Mouse (Mus musculus) splenic B cell, adult 2 months (primary cell): ENCODE measurements around the gene Med6.
"Not testable (repeated sequence)": the region's sequence is repeated elsewhere in the genome, so short reads cannot be mapped to it uniquely, and the experiment has no call there.

Experiments
- DNase-seq: peaks from one replicate; pipeline ENCODE4 v3.0.0-alpha.2; 2011; ENCODE audit warnings: low read depth, low spot score
- H3K27me3 ChIP-seq: 2 replicates; pipeline ENCODE4 v1.6.1; 2012; ENCODE audit warnings: mild to moderate bottlenecking, low read length, moderate library complexity, mixed read lengths; ENCODE audit not compliant: control insufficient read depth, poor library complexity, insufficient read depth, severe bottlenecking
- H3K36me3 ChIP-seq: 2 replicates; pipeline ENCODE4 v1.6.1; 2012; ENCODE audit warnings: mild to moderate bottlenecking, low read length, moderate library complexity, mixed read lengths; ENCODE audit not compliant: control insufficient read depth, poor library complexity, insufficient read depth, severe bottlenecking

The Med6 gene

DNA sequence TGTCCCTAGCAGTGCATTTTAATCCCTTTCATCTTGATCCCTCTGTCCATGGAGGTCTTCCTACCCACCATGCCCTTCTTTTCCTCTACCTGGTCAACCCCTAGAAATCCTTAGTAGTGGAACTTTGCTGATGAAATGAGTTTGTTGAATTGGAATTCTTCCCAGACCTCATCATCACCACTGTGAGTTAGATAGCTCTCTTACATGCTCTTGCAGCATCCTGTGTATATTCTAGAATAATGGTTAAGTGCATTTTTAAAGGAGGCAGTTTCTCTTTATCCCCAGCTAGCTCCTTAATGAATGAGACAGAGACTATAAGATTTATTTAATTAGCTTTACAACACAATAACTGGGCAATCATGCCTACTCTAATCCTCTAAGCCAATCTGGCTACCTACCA lies 14.6 kb upstream of the Med6 start:
- DNase-seq, result no peak
- Histone ChIP-seq H3K27me3 (no peaks in the 10 kb centered on the region), H3K36me3 (no peaks in the 10 kb centered on the region)

DNA sequence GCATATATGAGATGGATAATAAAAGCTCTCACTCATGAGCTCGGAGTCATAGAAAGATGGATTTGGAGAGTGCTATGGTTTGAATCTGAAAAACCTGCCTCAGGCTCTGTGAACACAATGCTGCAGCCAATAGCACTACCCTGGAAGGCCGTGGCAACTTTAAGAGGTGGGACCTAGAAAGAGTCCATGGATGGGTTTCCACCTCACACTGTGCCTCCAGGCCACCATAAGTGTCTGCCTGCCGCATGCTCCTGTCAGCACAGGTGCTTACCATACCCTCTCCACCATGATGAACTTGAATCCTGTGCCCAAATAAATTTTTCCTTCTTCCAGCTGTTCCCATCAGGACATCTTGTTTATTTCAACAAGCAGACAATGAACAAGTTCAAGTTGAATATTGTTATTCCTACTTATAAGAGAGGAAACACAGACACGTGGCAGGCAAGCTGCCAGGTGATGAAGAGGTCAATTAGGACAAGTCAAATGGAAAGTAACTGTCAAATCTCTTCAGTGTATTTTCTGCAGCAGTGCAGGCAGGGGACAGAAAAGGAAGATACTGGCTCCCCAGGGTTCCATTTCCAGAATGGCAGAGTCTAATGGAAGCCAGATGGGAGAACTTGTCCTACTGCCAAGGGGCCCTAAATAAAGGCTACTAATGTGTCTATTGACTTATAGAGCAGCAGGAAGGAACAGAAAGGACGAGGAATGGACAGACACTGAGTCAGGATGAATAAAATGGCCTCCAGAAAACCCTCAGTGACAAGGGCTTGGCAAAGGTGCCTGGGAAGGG lies 10.4 kb upstream of the Med6 start:
- Histone ChIP-seq H3K27me3 (no peaks in the 10 kb centered on the region), H3K36me3 (no peaks in the 10 kb centered on the region)
- DNase-seq, result no peak

DNA sequence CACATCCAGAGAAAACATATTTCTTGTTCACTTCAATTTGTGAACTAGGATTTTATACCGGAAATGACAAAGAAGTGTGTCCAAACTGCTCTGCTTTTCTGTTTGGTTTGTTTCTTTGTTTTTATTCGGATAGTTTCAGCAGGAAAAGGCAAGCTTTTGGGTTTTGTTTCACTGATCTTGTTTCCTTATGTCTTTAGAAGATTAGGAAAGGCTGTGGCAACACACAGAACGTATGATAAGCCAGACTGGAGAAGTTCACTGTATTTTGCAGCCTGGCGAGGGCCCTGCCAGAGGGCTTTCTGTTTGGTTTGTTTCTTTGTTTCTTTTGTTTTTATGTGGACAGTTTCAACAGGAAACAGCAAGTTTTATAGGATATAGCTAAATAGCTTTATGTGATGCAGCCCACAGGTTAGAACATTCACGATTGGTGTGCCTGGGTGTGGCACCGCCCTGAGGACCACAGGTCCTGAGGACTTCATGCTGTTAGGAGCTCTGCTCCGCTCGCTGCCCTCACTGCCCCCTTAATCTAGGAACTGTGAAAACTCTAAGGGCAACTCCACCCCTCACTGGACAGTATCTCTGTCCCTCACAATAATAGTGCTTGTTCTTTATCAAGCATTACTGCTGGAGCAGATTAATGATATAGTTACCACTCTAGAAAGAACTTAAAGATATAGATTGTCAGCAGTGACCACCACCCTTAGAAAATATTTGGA lies 1.9 kb upstream of the Med6 start:
- Histone ChIP-seq H3K27me3 (no peaks in the 10 kb centered on the region), H3K36me3 (no peaks in the 10 kb centered on the region)
- DNase-seq, result no peak

DNA sequence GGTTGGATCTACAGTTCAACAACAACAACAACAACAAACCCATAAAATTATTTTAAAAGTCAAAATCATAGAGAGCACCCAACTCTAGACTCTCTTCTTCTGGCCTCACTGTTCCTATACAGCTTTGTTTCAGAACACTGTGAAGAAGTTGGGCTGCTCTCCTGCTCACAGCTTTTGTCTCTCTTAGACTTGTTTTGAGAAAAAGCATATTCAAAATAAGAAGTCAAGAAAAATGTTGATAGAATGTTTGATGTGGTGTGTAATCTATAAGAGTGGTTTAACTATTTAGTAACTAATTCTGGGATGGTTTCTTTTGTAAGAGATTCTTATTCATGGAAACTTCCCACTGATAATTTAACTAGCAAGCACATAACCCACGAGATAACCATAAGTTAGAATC lies 26.4 kb downstream of the Med6 start, which contains the start of gene Adam21:
Gene Adam21 (minus strand): TSS at position 101 of the 400 bp plus-strand sequence.
- Histone ChIP-seq H3K27me3 (no peaks in the 10 kb centered on the region), H3K36me3 (0 out of 2 replicates have a peak, but pooled peaks cover 3% of the 10 kb centered on the region)
- DNase-seq, result no peak

DNA sequence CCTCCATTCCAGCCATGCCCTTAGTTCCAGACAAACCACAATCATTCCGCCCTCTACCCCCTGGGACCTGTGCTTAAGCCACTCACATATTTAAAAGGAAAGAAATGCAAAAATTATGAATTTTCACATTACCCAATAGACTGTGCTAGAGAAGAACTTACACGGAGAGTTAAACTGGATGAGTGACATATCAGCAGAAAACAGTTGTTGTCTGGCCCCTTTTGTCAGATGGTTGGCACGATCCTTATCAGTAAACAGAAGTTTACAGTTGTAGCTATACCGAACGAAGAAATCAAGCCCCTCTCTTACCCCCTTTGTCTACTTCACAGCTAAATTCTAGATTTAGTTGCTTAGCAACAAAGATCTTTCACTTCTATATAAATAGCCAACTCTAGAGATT lies 26.9 kb downstream of the Med6 start:
- no peak for DNase-seq
- no peaks in the 10 kb centered on the region for H3K27me3 ChIP-seq
- 0 out of 2 replicates have a peak, but pooled peaks cover 3% of the 10 kb centered on the region for H3K36me3 ChIP-seq

DNA sequence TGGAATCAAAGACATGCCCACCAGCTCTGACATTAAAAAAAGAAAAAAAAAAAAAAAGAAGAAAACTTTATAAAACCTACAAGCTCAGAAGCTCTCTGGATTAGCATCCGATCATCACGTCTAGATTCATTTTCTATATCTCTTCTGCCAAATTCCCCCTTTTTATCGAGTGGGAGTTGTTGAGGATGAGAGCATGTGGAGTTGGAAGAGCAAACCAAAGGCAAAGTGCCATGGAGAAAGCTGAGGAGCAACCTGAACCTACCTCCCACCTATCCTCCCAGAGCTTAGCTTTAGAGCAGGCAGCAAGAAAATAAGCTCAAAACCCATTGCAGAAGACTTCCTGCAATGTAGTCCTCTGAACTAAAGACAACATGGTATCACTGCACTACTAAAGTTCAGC lies 30.6 kb downstream of the Med6 start:
- Histone ChIP-seq H3K27me3 (no peaks in the 10 kb centered on the region), H3K36me3 (no peaks in the 10 kb centered on the region)
- DNase-seq, result no peak

DNA sequence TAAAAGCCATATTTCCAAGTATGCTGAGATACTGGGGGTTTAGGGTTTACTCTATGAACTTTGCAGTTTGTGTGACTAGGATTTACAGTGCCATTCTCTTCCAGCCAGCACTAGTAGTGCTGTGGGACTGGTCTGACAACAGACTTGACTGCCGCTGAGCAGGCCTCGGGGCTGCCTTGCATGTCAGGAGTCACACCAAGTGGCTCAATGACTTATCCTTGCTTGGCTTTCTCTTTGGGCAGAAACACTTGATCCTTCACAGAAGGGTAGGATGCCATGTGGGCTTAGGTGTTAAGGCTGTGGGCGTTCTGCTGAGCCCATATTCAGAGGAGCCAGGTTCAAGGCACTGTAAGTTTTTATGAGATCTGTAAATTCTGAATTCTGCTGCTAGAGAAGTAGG lies 45.5 kb downstream of the Med6 start:
- Histone ChIP-seq H3K36me3 (no peaks in the 10 kb centered on the region), H3K27me3 (no peaks in the 10 kb centered on the region)
- no peak for DNase-seq

DNA sequence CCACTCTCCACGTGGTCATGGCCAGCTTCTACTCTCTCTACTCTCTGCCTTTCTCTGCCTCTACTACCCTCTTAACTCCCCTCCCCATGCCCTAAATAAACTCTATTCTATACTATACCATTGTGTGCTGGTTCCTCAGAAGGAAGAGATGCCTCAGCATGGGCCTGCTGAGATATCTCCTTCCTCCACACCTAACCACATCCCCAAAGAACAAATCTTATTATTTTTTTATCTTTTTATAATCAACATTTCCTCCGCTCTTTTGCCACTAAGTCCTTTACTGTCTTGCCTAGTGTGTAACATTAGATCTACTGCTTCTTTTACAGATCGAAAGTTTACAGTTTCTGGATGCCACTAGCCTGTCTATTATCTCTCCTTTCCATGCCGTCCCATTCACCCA lies 47.6 kb downstream of the Med6 start:
- no peak for DNase-seq
- H3K27me3 ChIP-seq, result no peaks in the 10 kb centered on the region
- H3K36me3 ChIP-seq, result no peaks in the 10 kb centered on the region

DNA sequence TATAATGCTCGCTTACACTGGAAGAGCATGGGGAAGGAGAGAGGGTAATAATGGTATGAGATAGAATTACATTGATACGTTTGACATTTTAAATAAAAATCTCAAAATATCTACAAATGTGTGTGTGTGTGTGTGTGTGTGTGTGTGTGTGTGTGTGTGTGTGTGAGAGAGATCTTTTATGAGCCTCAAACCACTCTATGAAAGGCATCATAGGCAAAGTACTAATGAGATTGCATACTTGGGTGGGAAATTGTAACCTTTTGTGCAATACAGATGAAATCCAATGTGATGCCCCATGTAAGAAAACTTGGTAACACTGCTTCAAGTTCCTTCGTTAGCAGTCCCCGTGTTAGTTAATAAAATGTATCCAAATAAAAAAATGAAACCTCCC lies 61.8 kb downstream of the Med6 start:
- H3K36me3 ChIP-seq, result no peaks in the 10 kb centered on the region
- no peak for DNase-seq
- no peaks in the 10 kb centered on the region for H3K27me3 ChIP-seq

DNA sequence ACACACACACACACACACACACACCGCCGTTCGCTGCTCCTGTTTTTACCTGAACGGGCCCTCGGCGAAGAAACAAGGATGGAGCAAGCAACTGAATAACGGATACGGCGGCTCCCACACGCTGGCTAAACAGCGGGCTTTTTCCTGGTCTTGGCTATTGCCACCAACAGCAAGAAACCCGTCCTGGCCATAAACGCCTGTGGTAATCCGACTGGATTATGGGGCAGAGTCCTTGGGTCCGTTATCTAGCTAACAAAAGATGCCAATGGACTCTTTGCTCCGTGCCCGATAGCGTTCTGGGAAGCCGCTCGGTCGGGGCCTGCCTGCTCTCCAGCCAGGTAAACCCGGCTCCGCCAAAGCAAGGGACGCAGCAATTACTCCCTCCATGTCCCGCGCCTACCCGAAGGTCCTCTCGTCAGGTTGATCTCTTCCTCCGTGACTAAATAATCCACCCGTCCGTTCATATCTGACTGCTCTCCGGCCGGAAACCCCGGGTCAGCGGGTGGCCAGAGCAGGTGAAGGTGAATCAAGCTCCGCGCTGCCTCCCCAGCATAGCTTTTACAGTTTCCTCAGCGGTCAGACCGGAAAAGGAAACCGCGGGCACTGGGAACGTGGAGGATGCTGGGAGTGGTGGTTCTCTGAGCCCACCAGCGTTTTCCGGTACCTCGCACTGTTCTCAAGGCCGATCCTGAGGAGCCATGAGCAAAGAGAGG lies 62.3 kb downstream of the Med6 start, which contains the start of the genes Gm20498 and Synj2bp:
Gene Gm20498 (minus strand): TSS at position 590 of the 713 bp plus-strand sequence.
Gene Synj2bp (minus strand): TSS at position 596 of the 713 bp plus-strand sequence.
- Histone ChIP-seq H3K27me3 (no peaks in the 10 kb centered on the region), H3K36me3 (no peaks in the 10 kb centered on the region)
- peak; percentile 74 for DNase-seq

DNA sequence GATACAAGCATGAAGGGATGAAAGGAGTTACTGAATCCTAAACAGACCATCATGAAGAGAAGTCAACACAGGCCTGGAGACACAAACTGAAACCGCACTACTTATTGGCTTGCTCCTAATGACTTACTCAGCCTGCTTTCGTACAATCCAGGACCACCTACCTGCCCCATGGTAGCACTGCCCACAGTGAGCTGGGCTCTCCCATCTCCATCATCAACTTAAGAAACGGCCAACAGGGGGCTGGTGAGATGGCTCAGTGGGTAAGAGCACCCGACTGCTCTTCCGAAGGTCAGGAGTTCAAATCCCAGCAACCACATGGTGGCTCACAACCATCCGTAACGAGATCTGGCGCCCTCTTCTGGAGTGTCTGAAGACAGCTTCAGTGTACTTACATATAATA lies 64.2 kb downstream of the Med6 start:
- H3K27me3 ChIP-seq, H3K36me3 ChIP-seq: not testable (repeated sequence)
- DNase-seq, result peak; percentile 7
